Mouse (Mus musculus) ES-E14 (cell line): ENCODE results near the gene Phykpl. TPM values are rescaled to one million over a fixed set of nuclear protein-coding genes. Genes with fewer than 3 reads are reported as not detected.
"Not testable (repeated sequence)": the region's sequence is repeated elsewhere in the genome, so short reads cannot be mapped to it uniquely, and the experiment has no call there.

Experiments
- DNase-seq: peaks from one replicate; pipeline ENCODE4 v3.0.0-alpha.2; 2013; ENCODE audit warnings: low read depth, low spot score
- H3K27ac ChIP-seq: 2 replicates; pipeline ENCODE4 v1.5.1; 2012; ENCODE audit warnings: low read depth, mild to moderate bottlenecking, low read length, moderate library complexity, mixed read lengths; ENCODE audit not compliant: poor library complexity, insufficient read depth, severe bottlenecking
- H3K36me3 ChIP-seq: 2 replicates; pipeline ENCODE4 v1.6.1; 2012; ENCODE audit warnings: mild to moderate bottlenecking, low read length, moderate library complexity, mixed read lengths; ENCODE audit not compliant: control insufficient read depth, poor library complexity, insufficient read depth, severe bottlenecking
- H3K4me1 ChIP-seq, 2 experiments: fragments of 150-350 bp in 1 of 2; sonication (generic) in 1 of 2; 2 replicates each; pipeline ENCODE4 v1.6.1; 2012; ENCODE audit warnings: low read length in 2 of 2, mild to moderate bottlenecking in 1 of 2, mixed read lengths in 1 of 2; ENCODE audit not compliant: control insufficient read depth in 2 of 2, insufficient read depth in 2 of 2, poor library complexity in 1 of 2
- H3K4me3 ChIP-seq, 2 experiments: fragments of 150-350 bp in 1 of 2; sonication (generic) in 1 of 2; 2 replicates each; pipeline ENCODE4 v1.5.1; 2012; ENCODE audit warnings: low read length in 2 of 2, low read depth in 1 of 2, mild to moderate bottlenecking in 1 of 2, mixed read lengths in 1 of 2; ENCODE audit not compliant: insufficient read depth in 1 of 2, poor library complexity in 1 of 2, severe bottlenecking in 1 of 2
- H3K9ac ChIP-seq: 2 replicates; pipeline ENCODE4 v1.6.1; 2012; ENCODE audit warnings: low read depth, mild to moderate bottlenecking, low read length, mixed read lengths; ENCODE audit not compliant: poor library complexity, insufficient read depth, severe bottlenecking
- H3K9me3 ChIP-seq: fragments of 150-350 bp; sonication (generic); 2 replicates; pipeline ENCODE4 v1.6.1; 2012; ENCODE audit warnings: low read depth, mild to moderate bottlenecking, low read length; ENCODE audit not compliant: control insufficient read depth, insufficient read depth
- CHD2 ChIP-seq: IDR thresholded peaks from 2 replicates; pipeline ENCODE4 v1.6.1; 2014; ENCODE audit warnings: mild to moderate bottlenecking, low read depth, low read length, inconsistent platforms
- HCFC1 ChIP-seq: IDR thresholded peaks from 2 replicates; pipeline ENCODE4 v1.6.1; 2012; ENCODE audit warnings: low read length, inconsistent platforms, borderline replicate concordance; ENCODE audit not compliant: insufficient read depth
- MAFK ChIP-seq: IDR thresholded peaks from 2 replicates; pipeline ENCODE4 v1.6.1; 2014; ENCODE audit warnings: mild to moderate bottlenecking, low read depth, low read length, inconsistent platforms; ENCODE audit not compliant: insufficient read depth
- ZC3H11A ChIP-seq: IDR thresholded peaks from 2 replicates; pipeline ENCODE4 v1.6.1; 2012; ENCODE audit warnings: low read depth, mild to moderate bottlenecking, inconsistent platforms, low read length, borderline replicate concordance
- ZNF384 ChIP-seq: IDR thresholded peaks from 2 replicates; pipeline ENCODE4 v1.6.1; 2012; ENCODE audit warnings: low read depth, low read length, inconsistent platforms
- in situ Hi-C, 2 experiments: fragments of 600-800 bp; cut with MboI; formaldehyde crosslinking; loops; one replicate each; pipeline ENCODE4 v1.15.1; 2025; ENCODE audit warnings: low sequenced_read_pairs in 2 of 2, inconsistent platforms in 1 of 2; ENCODE audit not compliant: unreplicated experiment in 2 of 2
- total RNA-seq: library from RNA; depleted of rRNA; stranded (reverse); fragments of 300-350 nt; gene quantifications from 2 replicates; pipeline ENCODE4 v1.2.3, GENCODE M21; 2012

The Phykpl gene
- total RNA-seq, 1 experiment: 23.4 TPM

- Histone ChIP-seq H3K9ac (peak overlapping the region; percentile 41; the same call in 1 of the 2 replicates), H3K27ac (no peak overlapping the region), H3K36me3 (no peaks in the 10 kb centered on the region), H3K4me3 (peak overlapping the region in 1 of 2 experiments; percentile 10; a peak in 1 of 4 replicates), H3K9me3 (no peaks in the 10 kb centered on the region), H3K4me1 (peaks cover 2 to 7% of the 10 kb centered on the region in 2 experiments; a peak in 2 of 4 replicates)
- in situ Hi-C loops: loop anchor here in 1 of 2 experiments (10.0 kb wide), 1 partner anchor 71 kb away; the partner anchor contains the start of gene 0610009B22Rik
- no peak for DNase-seq
- TF ChIP-seq CHD2: no peak
- TF ChIP-seq ZNF384: no peak
- no peak for TF ChIP-seq HCFC1
- no peak for TF ChIP-seq MAFK
- no peak for TF ChIP-seq ZC3H11A
Observed at GRCm38 (mm10) chr11:51614256-51614655, 29.7 kb downstream of the Phykpl start.

- Histone ChIP-seq H3K4me3 (peak overlapping the region; percentile 37 to 73), H3K4me1 (peaks cover 2 to 7% of the 10 kb centered on the region in 2 experiments; a peak in 2 of 4 replicates), H3K27ac (peak overlapping the region; percentile 69; the same call in 1 of the 2 replicates), H3K36me3 (no peaks in the 10 kb centered on the region), H3K9ac (peak overlapping the region; percentile 41; the same call in 1 of the 2 replicates), H3K9me3 (no peaks in the 10 kb centered on the region)
- in situ Hi-C loops: loop anchor here (5.0 to 10.0 kb wide), 2 partner anchors 67 to 70 kb away; partner anchors contain the start of gene 0610009B22Rik (in 1 of the 2)
- DNase-seq: no peak
- TF ChIP-seq HCFC1: no peak
Observed at GRCm38 (mm10) chr11:51615129-51615528, 30.6 kb downstream of the Phykpl start.

GRCm38 (mm10) chr11:51615601-51616000, 31.0 kb downstream of the Phykpl start:
- no peak for TF ChIP-seq ZC3H11A
- TF ChIP-seq ZNF384: no peak
- TF ChIP-seq MAFK: no peak
- TF ChIP-seq HCFC1: no peak
- TF ChIP-seq CHD2: no peak
- DNase-seq: peak; percentile 71
- peaks cover 2 to 7% of the 10 kb centered on the region in 2 experiments; a peak in 2 of 4 replicates for H3K4me1 ChIP-seq
- H3K9ac ChIP-seq: peak overlapping the region; percentile 80; the same call in 1 of the 2 replicates
- no peaks in the 10 kb centered on the region for H3K36me3 ChIP-seq
- H3K27ac ChIP-seq: peak overlapping the region; percentile 69
- H3K9me3 ChIP-seq: no peaks in the 10 kb centered on the region
- H3K4me3 ChIP-seq: peak overlapping the region; percentile 54 to 73
- in situ Hi-C loops: loop anchor here (5.0 to 10.0 kb wide), 2 partner anchors 67 to 69 kb away; partner anchors contain the start of gene 0610009B22Rik (in 1 of the 2)

GRCm38 (mm10) chr11:51616113-51616512, 31.6 kb downstream of the Phykpl start:
- peak overlapping the region; percentile 63; the same call in 1 of the 2 replicates for H3K27ac ChIP-seq
- not testable (repeated sequence) for H3K9ac ChIP-seq, H3K4me1 ChIP-seq, DNase-seq, H3K36me3 ChIP-seq, H3K9me3 ChIP-seq
- H3K4me3 ChIP-seq: peak overlapping the region in 1 of 2 experiments; percentile 73; a peak in 2 of 4 replicates
- in situ Hi-C loops: loop anchor here (5.0 to 10.0 kb wide), 2 partner anchors 66 to 69 kb away; partner anchors contain the start of gene 0610009B22Rik (in 1 of the 2)
- 0 out of 2 replicates have a peak, but pooled peaks have one; percentile 14 for TF ChIP-seq ZNF384

GRCm38 (mm10) chr11:51617693-51618092, 33.1 kb downstream of the Phykpl start:
- H3K9ac ChIP-seq: no peak overlapping the region
- no peak overlapping the region for H3K27ac ChIP-seq
- peaks cover 2 to 13% of the 10 kb centered on the region in 2 experiments; a peak in 2 of 4 replicates for H3K4me1 ChIP-seq
- peak; percentile 76 for DNase-seq
- H3K36me3 ChIP-seq: peaks cover 15% of the 10 kb centered on the region
- in situ Hi-C loops: loop anchor here (5.0 to 10.0 kb wide), 2 partner anchors 65 to 67 kb away; partner anchors contain the start of gene 0610009B22Rik (in 1 of the 2)
- H3K9me3 ChIP-seq: no peaks in the 10 kb centered on the region
- no peak overlapping the region for H3K4me3 ChIP-seq
- TF ChIP-seq ZNF384: no peak
- TF ChIP-seq CHD2: no peak
- TF ChIP-seq MAFK: no peak
- peak; percentile 72; the same call in 1 of the 2 replicates for TF ChIP-seq ZC3H11A
- no peak for TF ChIP-seq HCFC1
